Mouse (Mus musculus): ENCODE data around the gene 5730522E02Rik.

DNA sequence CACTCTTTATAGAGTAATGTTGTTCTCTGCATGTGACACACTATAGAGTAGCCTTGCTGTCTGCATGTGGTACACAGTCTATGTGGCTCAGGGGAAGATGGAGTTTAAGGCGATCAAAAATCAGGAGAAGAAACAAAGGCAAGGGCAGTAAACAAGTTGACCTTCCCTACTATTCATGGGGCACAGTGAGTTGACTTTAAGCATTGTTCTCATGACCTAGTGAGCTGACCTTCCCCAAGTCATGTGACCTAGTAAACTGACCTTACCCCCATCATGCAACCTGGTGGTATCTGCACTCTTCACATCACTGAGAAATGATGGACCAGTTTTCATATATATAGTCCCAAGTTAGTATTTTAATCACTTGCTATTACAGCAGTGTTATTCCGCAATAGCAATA, 40.0 kb downstream of the 5730522E02Rik start:
- TF ChIP-seq CTCF (IDR thresholded peaks at IDR 0.05 in 2 of 3, conservative IDR thresholded peaks at IDR 0.05 in 1 of 3; ENCODE audit: control insufficient read depth in 1 of 3, insufficient read depth in 1 of 3, low read depth in 2 of 3, low read length in 3 of 3, poor library complexity in 1 of 3, severe bottlenecking in 1 of 3) (no peak), ZKSCAN1 (IDR thresholded peaks at IDR 0.05; ENCODE audit: low read depth, low read length) (no peak), POLR2A (IDR thresholded peaks at IDR 0.05; ENCODE audit: control insufficient read depth in 1 of 2, insufficient read depth in 1 of 2, low read depth in 1 of 2, low read length in 2 of 2, poor library complexity in 1 of 2) (no peak), NRF1 (IDR thresholded peaks at IDR 0.05; ENCODE audit: insufficient read depth, low read depth, low read length, poor library complexity, severe bottlenecking) (no peak), UBTF (IDR thresholded peaks at IDR 0.05; ENCODE audit: borderline replicate concordance, insufficient read depth, low read depth, low read length) (no peak), KAT2A (conservative IDR thresholded peaks at IDR 0.05; ENCODE audit: low read depth, low read length) (no peak)

Data from MEL (cell line).